Mouse (Mus musculus): Measurements from ENCODE around the gene Celf2.
"Not testable (repeated sequence)": the region's sequence is repeated elsewhere in the genome, so short reads cannot be mapped to it uniquely, and the experiment has no call there.

Gene Celf2

DNA sequence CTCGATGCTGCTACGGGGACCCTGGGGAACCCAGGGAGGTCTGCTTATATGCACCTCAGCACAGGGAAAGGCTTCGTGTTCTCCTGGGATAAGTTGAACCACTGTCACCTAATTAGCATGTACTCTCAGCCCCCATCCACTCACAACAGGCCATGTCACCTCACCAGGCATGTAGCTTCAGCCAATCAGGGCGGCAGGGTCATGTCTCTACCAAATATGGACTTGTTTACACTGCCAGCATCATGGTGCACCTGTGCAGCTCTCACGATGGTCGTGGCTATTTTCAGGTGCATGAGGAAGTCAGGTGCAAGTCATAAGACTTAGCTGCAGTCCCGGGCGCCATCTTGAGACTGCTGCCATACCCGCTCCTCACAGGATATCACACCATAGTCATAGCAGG lies at the start of gene Celf2:
TSS of gene Celf2 (minus strand) at position 101 of the 400 bp plus-strand sequence.
- not testable (repeated sequence) for DNase-seq

DNA sequence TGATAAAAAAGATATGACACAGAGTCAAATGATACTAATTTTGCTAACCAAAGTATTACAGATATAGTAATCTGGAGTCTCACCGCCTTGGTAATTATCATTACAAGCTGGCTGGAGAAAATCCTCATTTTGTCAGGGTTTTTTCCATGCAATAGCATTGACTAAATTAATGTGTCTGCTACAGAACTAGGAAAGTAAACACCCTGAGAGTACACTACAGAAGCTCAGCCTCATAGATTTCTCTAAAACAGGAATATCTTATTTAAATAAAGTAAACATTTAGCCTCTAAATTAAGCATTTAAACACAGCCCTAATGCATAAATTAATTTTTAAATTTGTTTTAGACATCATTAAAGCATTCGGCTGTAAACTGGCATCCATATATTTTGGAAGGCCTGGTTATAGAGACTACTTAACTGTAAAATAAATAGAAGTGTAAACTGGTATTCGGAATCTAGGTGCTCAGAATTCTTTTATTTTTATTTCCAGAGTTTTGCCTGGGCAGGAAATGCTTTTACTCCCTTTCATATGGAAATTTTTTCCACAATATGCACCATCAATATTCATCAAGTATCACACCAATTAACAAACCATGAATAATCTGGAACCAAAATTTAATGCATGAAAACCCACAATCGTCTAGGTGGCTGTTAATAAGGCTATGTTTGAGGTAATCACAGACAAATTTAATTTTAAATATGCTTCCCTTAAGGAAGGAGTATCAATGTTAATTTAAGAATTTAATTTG lies 46.0 kb upstream of the Celf2 start:
- DNase-seq: no peak

DNA sequence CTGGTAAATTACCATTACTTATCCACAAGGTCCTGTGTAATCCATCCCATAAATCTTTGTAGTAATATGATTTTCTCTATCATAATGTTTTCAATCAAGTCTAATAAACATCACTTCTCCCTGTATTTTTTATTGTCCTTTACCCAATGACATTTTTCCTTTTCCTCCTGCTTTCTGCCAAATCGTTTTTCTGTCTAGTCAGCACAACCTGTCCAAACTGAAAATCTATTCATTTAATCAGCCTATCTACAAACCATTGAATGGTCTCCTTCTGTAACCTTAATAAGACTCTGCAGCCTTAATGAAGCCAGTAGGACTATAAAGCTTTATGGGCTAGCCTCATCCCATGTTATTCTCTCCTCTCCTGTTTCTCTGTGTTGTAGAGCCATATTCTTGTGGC lies 45.2 kb upstream of the Celf2 start:
- DNase-seq: no peak

DNA sequence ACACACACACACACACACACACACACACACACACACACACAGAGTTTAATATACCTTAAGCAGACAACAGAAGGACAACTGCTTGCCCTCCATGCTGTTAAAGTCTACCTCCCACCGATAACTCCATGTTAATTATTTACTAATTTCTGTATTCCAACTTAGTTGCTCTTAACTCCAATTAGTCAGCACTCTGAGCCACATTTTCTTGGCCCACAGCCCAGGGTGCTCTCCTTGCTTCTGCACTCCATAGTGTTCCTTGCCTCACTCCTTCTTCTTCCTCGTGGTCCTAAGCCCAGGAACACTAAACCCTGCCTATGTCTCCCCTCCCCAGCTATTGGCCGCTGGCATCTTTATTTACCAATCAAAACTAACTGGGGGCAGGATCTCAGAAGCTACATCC lies 43.5 kb upstream of the Celf2 start:
- no peak for DNase-seq

DNA sequence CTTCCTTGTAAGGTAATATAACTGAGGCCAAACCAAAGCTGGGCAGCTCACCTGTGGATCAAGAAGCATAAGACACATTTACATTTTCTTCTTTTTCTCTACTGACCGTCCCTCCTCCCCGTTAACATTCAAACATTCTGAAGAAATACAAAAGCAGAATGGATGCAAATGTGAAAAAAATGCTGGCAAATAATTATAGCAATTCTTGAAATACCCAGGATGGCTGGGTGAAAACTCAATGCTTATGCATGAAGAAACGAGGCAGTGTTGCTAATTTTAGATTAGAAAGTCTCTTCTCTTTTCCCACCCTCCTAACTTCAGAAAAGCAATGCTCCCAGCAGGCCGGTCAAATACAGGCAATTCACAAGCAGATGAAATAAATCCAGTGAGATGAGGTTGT lies 39.5 kb upstream of the Celf2 start:
- no peak for DNase-seq

DNA sequence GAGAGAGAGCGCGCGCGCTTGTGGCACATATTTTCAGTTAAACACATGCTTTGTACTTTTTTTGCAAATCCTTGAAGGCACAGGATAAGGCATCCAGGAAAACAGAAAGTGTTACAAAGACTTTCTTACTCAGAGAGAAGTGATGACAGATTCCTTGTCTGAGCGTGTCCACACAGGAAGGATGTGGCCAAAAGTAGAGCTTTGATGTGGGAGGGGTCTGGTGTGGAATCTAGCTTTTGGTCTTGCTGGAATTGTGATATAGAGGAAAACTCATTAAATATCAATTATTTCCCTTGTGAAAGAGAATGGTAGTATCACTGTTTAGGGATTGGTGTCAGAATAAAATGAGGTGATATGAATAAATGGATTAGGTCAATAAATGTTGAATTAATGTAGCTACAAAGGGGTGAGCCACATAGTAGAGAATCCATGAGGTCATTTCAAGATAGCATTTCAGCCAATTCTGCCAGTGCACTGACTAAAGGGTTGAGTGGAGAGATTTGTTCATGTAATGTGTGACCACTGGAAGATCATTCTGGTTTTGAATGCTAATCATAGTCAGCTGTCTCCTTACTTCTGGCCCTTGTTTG lies 25.3 kb upstream of the Celf2 start:
- no peak for DNase-seq

DNA sequence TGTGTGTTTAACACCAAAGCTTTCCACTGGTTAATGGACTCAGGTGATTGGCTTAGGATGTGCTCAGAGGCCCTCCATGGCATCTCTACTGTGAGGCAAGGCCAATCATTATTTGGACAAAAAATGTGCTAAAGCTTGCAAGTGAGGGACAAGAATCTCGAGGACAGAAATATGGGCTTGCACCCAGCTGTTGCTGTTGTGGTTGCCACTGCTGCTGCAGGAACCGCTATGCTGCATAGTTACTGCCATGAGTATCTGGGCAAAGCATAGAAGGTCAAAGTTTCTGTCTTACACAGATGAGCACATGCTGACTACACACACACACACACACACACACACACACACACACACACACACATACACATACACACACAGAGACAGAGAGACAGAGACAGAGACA lies 24.8 kb upstream of the Celf2 start:
- no peak for DNase-seq

DNA sequence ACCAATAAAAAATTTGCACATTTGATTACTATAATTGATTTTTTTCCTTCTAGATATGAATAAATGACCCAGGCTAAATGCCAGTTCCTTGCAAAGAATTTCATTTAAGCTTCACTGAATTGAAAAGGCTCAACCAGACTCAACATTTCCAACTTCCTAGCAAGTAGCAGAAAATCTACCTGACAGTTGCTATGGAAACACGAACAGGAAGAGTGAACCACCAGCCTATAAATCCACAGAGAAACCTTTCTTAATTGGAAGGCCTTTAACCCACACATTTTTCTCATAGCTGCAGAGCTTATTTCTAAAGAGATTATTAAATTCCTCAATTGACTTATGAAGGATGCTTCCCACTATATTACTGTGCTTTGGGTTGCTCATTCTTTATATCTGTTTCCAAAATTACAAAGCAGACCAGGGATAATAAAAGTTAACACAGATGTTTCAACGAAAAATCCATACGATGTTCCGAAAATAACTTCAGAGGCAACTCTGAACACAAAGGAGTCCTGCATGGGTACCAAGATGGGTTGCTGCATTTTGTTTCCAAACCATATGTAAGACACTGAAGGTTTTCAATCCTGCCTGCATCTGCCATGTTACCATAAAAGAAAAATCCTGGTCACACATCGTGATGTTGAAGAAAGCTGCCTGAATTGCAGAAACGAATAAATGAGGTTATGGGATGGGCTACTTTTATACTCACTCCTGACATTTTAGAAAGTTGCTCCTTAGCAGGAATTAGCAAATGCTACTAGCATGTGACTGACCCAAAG lies 22.0 kb upstream of the Celf2 start:
- no peak for DNase-seq

DNA sequence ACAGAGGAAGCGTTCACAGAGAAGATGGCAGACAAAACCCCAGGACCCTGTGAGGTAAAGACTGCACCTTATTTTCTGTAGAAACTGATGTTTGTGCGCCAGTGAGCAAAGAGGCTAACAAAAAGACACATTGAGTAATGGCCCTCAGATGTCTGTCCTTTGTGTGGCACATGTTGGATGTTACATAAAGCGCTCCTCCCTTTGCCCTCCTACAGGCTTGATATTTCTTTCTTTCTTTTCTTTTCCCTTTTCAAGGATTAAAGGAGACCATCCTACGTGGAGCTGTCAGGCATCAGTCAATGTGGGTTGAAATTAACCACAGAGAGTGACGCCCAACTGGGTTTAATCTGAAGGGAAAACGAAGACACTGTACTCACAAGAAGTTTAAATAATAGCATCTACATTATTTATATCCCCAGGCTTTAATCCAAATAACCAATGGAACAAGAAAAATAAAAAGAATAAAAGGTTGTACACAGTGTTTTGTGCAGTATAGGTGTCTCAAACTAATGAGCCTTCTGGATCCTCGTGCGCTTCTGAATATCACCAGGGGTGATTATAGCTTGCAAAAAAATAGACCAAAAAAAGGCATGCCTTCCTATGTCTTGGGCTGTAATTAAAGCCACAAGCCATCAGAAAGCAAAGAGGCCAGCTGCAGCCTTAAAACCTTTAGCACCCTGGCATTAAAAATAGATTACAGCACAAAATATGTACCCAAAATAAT lies 21.3 kb upstream of the Celf2 start:
- DNase-seq: no peak

DNA sequence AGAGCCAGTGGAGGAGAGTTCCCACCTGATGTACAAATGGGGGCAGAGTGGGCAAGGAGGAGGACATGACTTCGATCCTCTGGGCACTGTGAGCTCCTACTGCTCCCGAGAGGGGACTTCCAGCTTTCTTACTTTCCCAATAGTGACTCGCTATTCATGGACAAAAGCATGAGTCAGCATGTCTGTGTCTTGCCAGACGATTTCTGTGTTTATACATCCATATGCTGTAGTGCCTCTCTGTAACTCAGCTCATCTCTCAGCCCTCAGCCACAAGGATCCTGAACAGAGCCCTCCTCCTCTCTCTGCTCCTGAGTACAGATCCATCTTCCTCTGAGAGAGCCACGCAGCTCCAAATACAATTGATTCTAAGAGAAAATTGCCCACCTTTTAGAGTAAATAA lies 20.3 kb upstream of the Celf2 start:
- DNase-seq: peak; percentile 16

DNA sequence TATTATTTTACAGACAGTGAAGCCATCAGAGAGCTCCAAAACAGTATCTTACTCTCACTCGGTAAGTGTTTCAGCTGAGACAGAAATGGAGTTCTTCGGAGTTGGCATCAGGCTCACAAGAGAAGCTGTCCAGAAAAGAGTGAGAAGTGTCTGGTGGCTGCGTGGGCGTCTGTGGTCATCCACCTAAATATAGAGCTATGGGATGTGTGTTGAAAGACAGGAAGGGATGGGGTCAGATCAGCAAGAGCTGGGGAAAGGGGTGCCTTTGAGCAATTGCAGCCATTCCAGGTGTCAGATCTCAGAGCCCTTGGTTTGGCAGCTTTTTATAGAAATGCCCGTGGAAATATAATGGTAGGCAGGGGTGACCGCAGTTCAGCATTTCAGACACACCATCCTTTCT lies 17.3 kb upstream of the Celf2 start:
- peak; percentile 11 for DNase-seq

DNA sequence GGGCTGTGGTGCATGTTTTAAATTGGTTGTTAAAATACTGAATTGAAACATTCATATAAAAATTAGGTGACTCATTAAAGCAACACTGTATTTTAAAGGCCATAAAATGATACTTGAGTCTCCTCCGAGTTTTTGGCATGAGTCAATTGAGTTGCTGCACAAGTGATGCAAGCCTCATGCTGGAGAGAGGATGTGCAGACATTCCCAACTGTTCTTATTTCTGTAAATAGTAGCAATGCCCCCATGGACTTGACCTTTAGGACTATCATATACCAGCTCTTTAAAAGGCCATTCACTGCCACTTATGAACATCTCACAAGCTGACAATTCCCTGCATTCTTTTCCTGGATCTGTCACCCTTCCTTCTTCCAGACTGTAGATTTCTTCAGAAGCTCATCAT lies 10.1 kb upstream of the Celf2 start:
- DNase-seq: no peak

DNA sequence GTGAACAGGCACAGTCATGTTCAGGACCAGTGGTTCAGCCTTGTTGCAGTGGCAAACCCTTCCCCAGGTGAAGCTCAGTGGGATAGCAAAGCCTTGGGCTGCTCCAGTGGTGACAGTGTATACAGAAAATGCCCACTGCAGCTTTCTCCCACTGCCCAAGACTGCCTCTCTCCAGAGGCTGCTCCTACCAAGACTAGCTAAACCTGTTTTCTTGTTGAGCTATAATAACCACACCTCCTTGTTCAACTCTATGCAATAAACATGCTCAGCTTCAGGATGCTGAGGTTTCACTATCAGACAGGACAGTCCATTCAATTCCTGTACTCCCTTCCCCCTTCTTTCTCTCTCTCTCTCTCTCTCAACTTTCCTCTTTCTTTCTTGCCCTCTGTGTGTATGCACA lies 15.9 kb downstream of the Celf2 start:
- DNase-seq: no peak

DNA sequence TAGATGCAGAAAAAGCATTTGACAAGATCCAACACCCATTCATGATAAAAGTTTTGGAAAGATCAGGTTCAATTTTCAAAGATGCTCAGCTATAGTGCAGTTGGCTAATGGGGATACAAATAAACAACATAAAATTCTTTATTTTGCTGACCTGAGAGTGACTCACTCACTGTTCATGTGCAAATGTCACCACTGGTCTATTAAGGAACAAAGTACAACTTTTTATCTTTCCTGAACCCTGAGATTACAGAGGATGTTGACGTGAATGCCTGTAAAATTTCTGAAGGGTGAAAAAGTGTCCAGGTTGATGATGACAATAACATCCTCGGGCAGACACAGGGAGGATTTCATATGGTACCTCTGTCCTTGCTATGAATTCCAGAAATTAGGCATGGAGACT lies 24.4 kb downstream of the Celf2 start:
- no peak for DNase-seq

DNA sequence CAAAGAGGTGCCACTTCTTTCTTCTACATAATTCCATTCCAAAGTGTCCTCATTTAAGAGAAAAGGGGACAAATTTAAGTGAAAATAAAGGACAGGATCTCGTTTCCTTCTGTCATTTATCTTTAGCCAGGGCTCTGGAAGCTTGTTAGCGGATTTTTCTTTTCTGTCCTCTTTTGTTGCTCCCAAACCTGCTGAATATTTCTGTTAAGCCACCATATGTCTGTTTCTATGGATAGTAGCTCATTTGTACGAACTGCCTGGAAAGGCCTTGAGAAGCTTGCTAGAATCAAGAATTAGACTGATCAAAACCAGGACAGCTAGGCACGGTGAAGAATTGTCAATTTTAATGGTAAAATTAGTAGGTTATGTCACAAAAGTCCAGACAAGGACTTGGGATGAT lies 27.3 kb downstream of the Celf2 start:
- no peak for DNase-seq

DNA sequence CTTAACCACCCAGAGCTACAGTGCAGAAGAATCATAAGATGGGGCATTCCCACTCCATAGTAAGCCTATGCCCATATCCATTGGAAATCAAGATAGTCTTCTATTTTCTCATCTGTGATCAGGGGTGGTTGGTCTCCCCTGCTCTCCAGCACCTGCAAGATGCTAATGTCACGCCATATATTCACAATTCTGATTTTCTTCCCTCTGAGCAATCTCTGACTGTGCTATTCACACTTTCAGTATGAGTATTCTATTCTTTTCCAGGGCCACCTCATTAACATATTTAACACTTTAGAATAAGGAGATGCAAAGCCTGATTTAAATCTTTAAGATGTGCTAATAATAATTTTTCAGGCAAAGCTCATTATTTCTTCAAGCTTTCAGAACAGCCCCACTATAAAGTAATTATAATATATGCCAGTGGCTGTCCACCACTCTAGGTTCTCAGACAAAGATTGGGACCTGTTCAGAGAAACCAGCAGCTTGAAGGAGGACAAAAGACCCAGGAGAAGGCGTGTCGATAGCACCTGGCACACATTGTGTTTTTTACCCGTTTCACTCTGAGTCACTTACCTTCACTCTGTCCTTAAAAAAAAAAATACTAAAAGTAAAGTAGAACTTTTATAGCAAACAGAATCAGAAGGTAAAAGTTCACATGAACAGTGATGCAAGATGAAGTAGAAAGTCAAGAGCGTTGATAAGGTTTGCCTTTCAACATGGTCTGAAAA lies 48.9 kb downstream of the Celf2 start:
- DNase-seq: no peak

DNA sequence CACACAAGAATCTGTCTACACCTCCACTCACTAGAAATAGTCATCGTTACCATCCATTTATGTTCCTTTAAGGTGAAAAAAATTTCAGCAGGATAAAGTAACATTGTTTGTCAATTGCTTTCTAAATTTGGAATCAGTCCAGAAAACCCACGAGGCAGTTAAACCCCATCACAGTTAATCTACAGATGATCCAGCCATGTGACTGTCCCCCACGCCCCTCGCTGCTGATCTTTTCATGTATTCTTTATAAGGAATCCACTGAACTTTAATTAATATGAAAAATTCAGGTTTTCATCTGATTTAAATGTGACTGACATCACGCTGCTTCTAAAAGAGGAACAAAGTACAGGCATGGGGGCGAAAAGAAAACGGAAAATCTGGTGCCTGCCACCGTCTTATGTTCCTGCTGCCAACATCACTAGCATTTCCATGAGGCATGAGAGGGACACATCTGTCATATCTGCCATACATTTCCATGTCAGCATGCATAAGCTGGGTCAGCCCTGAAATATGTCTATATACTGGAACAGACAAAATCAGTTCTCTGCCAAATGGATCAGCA lies 70.6 kb downstream of the Celf2 start:
- peak; percentile 15 for DNase-seq

DNA sequence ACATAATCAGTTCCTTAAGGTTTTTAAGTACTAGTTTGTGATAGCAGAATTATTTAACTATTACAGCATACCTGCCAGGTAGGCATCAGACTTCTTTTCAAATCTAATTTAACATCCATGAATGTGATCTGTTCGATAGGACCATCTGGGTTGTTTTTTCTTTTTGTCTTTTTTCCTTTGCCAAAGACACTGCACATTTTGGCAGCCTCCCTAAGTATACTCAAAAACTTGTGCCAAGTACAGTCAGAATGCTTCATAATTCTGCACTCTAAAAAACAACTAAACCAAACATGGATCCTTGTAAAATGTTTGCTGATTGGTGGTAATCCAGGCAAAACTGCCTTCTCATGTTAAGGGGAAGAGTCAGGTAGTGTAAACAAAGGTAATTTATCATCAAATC lies 82.9 kb downstream of the Celf2 start:
- no peak for DNase-seq

DNA sequence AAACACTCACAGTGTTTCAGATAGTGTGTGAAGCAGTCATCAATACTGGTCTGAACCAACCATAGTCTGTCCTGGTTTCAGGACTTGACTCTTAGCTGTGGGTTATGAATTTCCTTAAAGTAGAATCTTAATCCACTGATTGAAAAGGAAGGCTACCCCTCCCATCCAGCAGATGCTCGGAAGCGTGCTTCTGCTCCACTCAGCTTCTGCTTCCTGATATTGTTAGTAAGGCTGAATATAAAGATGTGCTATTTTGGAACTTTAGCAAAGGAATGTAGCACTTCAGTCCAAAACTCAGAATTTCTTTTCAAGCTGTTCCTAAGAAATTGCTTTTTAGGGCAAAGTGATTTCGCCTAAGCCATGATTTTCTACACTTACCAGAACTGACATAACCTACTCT lies 108.8 kb downstream of the Celf2 start:
- peak; percentile 24 for DNase-seq

DNA sequence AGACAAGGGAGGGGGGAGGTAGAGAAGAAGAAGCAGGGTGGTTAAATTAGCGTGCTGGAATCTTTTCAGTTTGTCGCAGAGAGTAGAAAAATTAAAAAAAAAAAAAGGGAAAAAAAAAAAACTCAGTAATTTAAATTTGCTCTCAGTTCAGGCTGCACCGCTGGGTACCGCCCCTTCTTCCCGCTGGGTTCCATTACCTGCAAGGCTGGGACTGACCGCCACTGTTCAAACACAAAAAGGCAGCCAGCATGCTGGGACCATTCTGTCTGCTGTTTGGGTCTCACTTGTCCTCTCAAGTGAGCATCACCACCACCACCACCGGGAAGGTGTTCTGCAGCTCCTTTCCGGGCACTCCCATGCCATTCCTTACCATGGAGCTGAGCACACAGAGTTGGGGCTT lies 113.4 kb downstream of the Celf2 start:
- DNase-seq: peak; percentile 35

DNA sequence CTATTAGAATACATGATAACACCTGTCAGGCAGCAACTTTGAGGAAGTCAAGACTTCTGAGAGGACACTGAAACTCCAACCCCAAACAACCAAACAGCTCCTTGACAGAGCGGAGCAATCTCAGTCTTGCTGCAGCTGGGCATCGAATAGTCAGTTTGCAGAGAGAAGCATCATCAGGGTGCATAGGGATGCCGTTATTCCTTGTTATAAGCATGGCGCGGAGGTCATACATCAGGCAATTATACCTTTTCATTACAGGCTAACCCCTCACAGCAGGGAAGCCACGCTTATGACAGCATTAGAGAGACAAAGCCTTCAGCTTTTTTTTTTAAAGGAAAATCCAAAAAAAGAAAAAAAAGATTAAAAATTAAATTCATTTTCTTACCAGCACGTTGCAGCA lies 113.9 kb downstream of the Celf2 start:
- no peak for DNase-seq

DNA sequence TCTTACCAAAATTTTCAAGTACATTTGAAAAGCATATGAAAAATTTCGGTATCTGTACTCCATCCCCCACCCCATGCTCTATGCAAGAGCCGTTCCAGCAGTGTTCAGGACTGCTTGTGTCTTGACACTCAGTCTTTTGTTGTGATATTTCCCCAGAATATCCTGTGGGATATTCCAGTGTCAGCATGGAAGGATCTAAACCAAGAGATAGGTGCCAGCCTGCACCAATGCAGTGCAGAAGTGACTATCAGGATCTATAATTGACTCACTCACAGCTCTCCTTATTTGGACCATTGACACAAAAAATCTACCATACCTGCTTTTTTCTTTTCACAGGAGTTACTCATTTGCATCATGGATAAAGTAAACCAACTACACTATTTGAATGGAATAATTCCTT lies 116.9 kb downstream of the Celf2 start:
- no peak for DNase-seq

DNA sequence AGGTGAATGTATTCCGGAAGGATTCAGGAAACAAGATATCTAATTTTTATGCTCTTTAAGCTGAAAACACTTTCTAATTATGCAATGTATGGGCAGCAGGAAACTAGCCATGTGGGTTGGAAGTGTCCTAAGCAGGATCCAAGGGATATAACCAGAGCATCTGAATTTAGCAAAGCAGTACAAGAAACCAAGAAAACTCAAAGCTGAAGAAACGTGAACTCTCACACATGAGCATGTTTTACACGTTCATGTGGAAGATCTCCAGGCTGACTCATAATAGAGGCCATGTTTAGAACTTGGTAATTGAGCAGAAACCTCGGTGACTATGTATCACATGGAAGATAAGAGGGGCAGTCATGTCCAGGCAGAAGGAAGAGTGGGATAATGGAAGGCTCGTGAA lies 120.1 kb downstream of the Celf2 start:
- no peak for DNase-seq
